Mouse (Mus musculus) erythroblast, embryonic 14.5 days (primary cell): Measurements from ENCODE around the gene Olfr603. TPM values are rescaled to one million over a fixed set of nuclear protein-coding genes. Genes with fewer than 3 reads are reported as not detected.
"Not testable (repeated sequence)": the region's sequence is repeated elsewhere in the genome, so short reads cannot be mapped to it uniquely, and the experiment has no call there.

Source experiments
- H3K27me3 ChIP-seq: 2 replicates; pipeline ENCODE4 v1.6.1; 2012; ENCODE audit warnings: inconsistent platforms; ENCODE audit not compliant: control insufficient read depth
- H3K36me3 ChIP-seq: 2 replicates; pipeline ENCODE4 v1.6.1; 2012; ENCODE audit warnings: mild to moderate bottlenecking, inconsistent platforms; ENCODE audit not compliant: control insufficient read depth
- H3K4me1 ChIP-seq: 2 replicates; pipeline ENCODE4 v1.6.1; 2012; ENCODE audit warnings: inconsistent platforms; ENCODE audit not compliant: control insufficient read depth
- H3K4me3 ChIP-seq: replicated peaks from 2 replicates; pipeline ENCODE3; 2012; ENCODE audit warnings: moderate library complexity, mild to moderate bottlenecking, inconsistent platforms
- H3K9me3 ChIP-seq: 2 replicates; pipeline ENCODE4 v1.6.1; 2012; ENCODE audit warnings: low read length, inconsistent platforms, mixed read lengths; ENCODE audit not compliant: control insufficient read depth
- GATA1 ChIP-seq: IDR thresholded peaks from 2 replicates; pipeline ENCODE4 v1.6.1; 2012; ENCODE audit warnings: low read length, inconsistent platforms, mixed read lengths
- TAL1 ChIP-seq: IDR thresholded peaks from 3 replicates; pipeline ENCODE4 v1.6.1; 2012; ENCODE audit warnings: low read length, inconsistent platforms, mixed read lengths
- polyA plus RNA-seq: library from polyadenylated mRNA; stranded (reverse); fragments of >175 nt; gene quantifications from 2 replicates; pipeline ENCODE4 v1.2.3, GENCODE M21; 2012

The Olfr603 gene
- polyA plus RNA-seq: not detected in 2 replicates

DNA sequence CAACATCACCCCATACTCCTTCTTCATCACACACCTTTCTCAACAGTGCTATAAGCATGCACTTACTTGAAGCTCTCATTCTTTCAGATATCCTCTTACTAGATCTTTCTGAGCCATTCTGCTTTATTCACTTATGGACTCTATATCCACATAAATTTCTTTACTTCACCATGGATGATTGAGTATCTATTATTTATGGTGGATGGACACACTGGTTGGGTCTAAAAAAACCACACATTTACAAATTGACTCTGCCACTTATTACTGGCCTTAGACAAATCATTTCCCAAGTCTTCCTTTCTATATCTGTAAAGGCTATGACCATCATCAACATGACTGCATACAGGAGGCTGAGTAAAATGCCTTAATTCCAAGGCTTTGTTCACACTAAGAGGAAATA, at the start of gene Olfr603:
Gene Olfr603, minus strand, starts transcription at position 101 of the 400 bp plus-strand sequence.
- Histone ChIP-seq H3K9me3 (no peaks in the 10 kb centered on the region), H3K36me3 (no peaks in the 10 kb centered on the region), H3K4me1 (no peaks in the 10 kb centered on the region), H3K27me3 (no peaks in the 10 kb centered on the region), H3K4me3 (no peak within 1 kb of the TSS)
- no peak for TF ChIP-seq TAL1
- TF ChIP-seq GATA1: no peak

DNA sequence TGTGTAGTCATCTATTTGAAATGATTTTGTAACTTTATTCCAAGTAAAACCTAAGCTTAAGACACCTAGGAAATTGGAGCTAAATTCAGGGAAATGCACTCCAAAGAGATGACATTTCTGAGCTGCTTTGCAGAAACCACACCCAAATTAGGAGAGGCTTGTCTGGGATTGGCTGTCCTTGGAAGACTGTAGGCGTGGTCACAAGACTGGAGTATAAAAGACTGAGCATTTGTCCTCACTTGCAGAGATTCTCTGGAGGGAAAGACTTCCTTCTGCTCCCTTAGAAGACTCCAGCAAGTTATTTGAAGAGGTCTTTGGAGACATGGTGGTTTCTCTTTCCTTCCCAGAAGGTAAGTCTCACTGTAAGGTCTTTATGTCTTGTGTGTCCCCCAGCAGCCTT, 28.8 kb upstream of the Olfr603 start, which contains the start of gene Usp17lc:
Gene Usp17lc, plus strand, starts transcription at position 301 of the 400 bp plus-strand sequence.
- H3K9me3 ChIP-seq, H3K27me3 ChIP-seq, H3K4me1 ChIP-seq, H3K36me3 ChIP-seq, H3K4me3 ChIP-seq: not testable (repeated sequence)

DNA sequence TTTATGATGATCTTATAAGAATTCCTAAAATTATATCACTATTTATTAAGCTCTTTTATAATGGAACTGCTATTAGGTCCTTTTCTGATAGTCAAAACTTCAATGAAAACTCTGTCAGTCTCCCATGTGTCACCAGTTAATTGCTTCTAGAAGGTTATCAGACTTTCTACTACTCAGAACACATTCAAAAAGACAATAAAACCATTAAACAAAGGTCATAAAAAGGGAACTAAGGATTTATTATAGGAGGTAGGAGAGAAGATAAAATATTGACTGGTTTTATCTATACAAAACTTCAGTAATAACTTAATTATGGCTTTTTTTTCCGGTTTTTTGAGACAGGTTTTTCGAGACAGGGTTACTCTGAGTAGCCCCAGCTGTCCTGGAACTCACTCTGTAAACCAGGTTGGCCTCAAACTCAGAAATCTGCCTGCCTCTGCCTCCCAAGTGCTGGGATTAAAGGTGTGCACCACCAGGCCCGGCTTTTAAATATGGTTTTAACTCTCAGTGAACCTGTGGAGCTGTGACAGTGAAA, 20.6 kb upstream of the Olfr603 start:
- not testable (repeated sequence) for H3K4me1 ChIP-seq, H3K9me3 ChIP-seq, H3K36me3 ChIP-seq, H3K4me3 ChIP-seq, H3K27me3 ChIP-seq

DNA sequence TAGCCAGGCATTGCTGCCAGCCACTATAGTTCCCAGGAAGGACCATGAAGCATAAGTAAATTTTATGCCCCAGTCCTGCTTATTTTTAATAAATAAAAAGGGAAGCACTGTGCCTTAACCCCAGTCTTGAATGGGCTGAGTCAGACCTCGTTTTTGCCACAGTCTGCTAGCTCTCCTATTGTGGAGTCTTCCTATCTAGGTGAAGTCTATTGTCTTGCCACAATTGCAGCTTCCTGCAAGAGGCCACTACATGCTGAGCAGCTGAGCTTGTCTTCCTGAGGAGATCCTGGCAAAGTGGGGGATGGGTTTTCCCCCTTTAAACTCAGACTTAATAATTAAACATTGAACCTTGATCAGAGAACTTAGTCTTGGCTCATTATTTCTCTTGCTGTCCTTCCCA, 13.0 kb upstream of the Olfr603 start:
- Histone ChIP-seq H3K9me3 (no peaks in the 10 kb centered on the region), H3K27me3 (no peaks in the 10 kb centered on the region)
- TF ChIP-seq TAL1: no peak
- no peak for TF ChIP-seq GATA1

DNA sequence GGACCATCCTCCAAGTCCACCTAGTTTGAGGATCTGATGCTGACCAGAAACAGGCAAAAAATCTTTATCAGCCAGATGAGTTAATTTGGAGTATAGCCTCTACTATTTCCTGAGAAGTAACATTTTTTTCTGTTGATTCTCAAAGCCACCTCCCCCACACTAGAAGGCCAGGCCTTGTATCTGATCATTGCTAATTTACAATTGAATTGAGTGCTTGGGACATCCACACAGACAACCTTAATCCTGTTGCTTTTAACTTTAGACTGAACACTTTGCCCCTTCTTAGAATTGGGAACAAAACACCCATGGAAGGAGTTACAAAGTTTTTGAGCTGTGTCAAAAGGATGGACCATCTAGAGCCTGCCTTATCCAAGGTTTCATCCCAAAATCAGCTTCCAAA, 11.8 kb upstream of the Olfr603 start:
- TF ChIP-seq TAL1 (no peak), GATA1 (no peak)
- Histone ChIP-seq H3K4me1 (no peaks in the 10 kb centered on the region), H3K9me3 (no peaks in the 10 kb centered on the region), H3K4me3 (no peak overlapping the region), H3K27me3 (no peaks in the 10 kb centered on the region), H3K36me3 (no peaks in the 10 kb centered on the region)

More for the DNA sequence above, 13.0 kb upstream of the Olfr603 start:
- H3K4me3 ChIP-seq: no peak overlapping the region
- no peaks in the 10 kb centered on the region for H3K4me1 ChIP-seq
- H3K36me3 ChIP-seq: no peaks in the 10 kb centered on the region

DNA sequence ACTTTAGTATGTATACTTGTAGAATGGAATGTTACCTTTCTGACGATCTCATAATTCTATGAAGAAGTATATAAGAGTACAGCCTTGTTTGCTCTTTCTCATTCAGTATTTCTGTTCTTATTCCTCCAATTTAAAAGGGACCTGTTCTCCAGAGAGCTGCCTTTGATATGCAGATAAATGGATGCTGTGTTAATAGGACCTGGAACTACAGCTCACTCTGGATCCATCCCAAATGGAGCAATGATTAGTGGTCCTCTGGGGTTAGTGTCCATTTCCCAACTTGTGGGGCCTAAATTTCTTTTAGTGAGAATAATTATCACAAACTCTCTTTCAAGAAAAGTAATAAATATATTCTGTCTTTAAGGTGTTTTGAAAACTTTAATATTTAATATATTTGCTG, 23.4 kb downstream of the Olfr603 start, which contains the start of gene Olfr601:
Gene Olfr601, minus strand, starts transcription at position 101 of the 400 bp plus-strand sequence.
- H3K9me3 ChIP-seq: peaks cover 8% of the 10 kb centered on the region
- TF ChIP-seq TAL1 (no peak), GATA1 (no peak)
- no peak within 1 kb of the TSS for H3K4me3 ChIP-seq
- H3K4me1 ChIP-seq: no peaks in the 10 kb centered on the region
- H3K36me3 ChIP-seq: no peaks in the 10 kb centered on the region
- no peaks in the 10 kb centered on the region for H3K27me3 ChIP-seq

DNA sequence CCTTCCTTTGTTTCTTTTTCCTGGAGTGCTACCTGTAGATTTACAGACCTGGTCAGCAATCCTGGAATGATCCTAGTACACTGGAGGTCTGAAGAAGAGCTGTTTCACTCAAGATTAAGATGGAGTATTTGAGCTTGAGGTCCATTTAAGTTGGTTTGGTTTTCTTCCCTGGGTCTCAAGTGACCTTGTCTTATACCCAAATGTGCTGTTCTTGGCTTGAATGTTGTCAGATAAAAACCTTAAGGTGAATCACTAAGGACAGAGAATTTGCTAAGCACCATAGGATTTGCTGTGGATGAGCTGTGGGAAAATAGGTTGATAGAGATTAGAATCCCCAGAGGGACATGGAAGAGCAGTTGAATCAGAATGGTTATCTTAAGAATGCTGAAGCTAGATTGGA, 36.4 kb downstream of the Olfr603 start, which contains the start of gene Olfr600:
Gene Olfr600, minus strand, starts transcription at position 101 of the 400 bp plus-strand sequence.
- TF ChIP-seq TAL1: no peak
- no peak for TF ChIP-seq GATA1

DNA sequence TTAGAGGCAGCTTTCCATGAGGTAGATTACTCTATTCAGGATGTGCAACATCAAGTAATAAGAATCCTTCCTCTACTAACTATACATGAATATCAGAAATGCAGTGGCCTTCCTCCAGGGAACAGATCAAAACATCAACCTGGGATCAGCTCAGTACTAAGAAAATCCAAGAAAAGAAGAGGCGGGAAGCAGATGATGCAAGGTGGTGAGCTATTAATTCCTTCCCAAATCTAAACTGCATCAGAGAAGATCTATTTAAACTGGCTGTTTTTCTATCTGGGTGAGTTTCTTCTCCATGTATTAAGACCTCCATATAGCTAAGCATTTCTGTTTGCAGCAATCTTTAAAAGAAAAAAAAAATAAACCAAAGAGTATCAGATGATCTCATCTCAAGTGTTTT, 50.4 kb downstream of the Olfr603 start, which contains the start of gene Olfr599:
Gene Olfr599, plus strand, starts transcription at position 301 of the 400 bp plus-strand sequence.
- Histone ChIP-seq H3K36me3 (no peaks in the 10 kb centered on the region), H3K4me3 (no peak within 1 kb of the TSS), H3K27me3 (no peaks in the 10 kb centered on the region), H3K9me3 (no peaks in the 10 kb centered on the region), H3K4me1 (no peaks in the 10 kb centered on the region)
- TF ChIP-seq TAL1 (no peak), GATA1 (no peak)

More for the DNA sequence above, 36.4 kb downstream of the Olfr603 start, which contains the start of gene Olfr600:
- Histone ChIP-seq H3K9me3 (no peaks in the 10 kb centered on the region), H3K4me3 (no peak within 1 kb of the TSS), H3K4me1 (no peaks in the 10 kb centered on the region), H3K27me3 (no peaks in the 10 kb centered on the region), H3K36me3 (no peaks in the 10 kb centered on the region)

Other genes with a start within 250 kb of the Olfr603 start
- gene Olfr588-ps1, start 245.3 kb downstream of the Olfr603 start, polyA plus RNA-seq: not detected in 2 replicates
- gene Olfr589, start 229.8 kb downstream of the Olfr603 start, polyA plus RNA-seq: not detected in 2 replicates
- not detected in 2 replicates for gene Olfr591, start 207.8 kb downstream of the Olfr603 start, polyA plus RNA-seq
- gene Olfr592, start 201.4 kb downstream of the Olfr603 start, polyA plus RNA-seq: not detected in 2 replicates
- gene Olfr593, start 174.3 kb downstream of the Olfr603 start, polyA plus RNA-seq: not detected in 2 replicates
- 0.02 TPM in 1 of 2 replicates, not detected in the other for gene Olfr594, start 169.2 kb downstream of the Olfr603 start, polyA plus RNA-seq
- gene Usp17ld, start 133.7 kb downstream of the Olfr603 start, polyA plus RNA-seq: not detected in 2 replicates
- not detected in 2 replicates for gene Olfr596, start 80.5 kb downstream of the Olfr603 start, polyA plus RNA-seq
- not detected in 2 replicates for gene Olfr597, start 69.9 kb downstream of the Olfr603 start, polyA plus RNA-seq
- 0.04 TPM in 1 of 2 replicates, not detected in the other for gene Olfr598, start 62.6 kb downstream of the Olfr603 start, polyA plus RNA-seq
- not detected in 2 replicates for gene Olfr599, start 50.3 kb downstream of the Olfr603 start, polyA plus RNA-seq
- gene Olfr600, start 36.5 kb downstream of the Olfr603 start, polyA plus RNA-seq: not detected in 2 replicates
- gene Olfr601, start 23.5 kb downstream of the Olfr603 start, polyA plus RNA-seq: not detected in 2 replicates
- not detected in 2 replicates for gene Usp17lc, start 28.9 kb upstream of the Olfr603 start, polyA plus RNA-seq
- gene Olfr605, start 59.3 kb upstream of the Olfr603 start, polyA plus RNA-seq: not detected in 2 replicates
- not detected in 2 replicates for gene Olfr606, start 62.9 kb upstream of the Olfr603 start, polyA plus RNA-seq
- not detected in 2 replicates for gene Olfr607, start 78.0 kb upstream of the Olfr603 start, polyA plus RNA-seq
- not detected in 2 replicates for gene Olfr608, start 83.7 kb upstream of the Olfr603 start, polyA plus RNA-seq
- not detected in 2 replicates for gene Olfr609, start 111.9 kb upstream of the Olfr603 start, polyA plus RNA-seq
- gene Olfr610, start 125.9 kb upstream of the Olfr603 start, polyA plus RNA-seq: not detected in 2 replicates
- gene Olfr611, start 134.7 kb upstream of the Olfr603 start, polyA plus RNA-seq: not detected in 2 replicates
- not detected in 2 replicates for gene Olfr612, start 156.5 kb upstream of the Olfr603 start, polyA plus RNA-seq
- gene Olfr613, start 161.9 kb upstream of the Olfr603 start, polyA plus RNA-seq: not detected in 2 replicates
- not detected in 2 replicates for gene Olfr615, start 169.9 kb upstream of the Olfr603 start, polyA plus RNA-seq
- gene Olfr616, start 183.0 kb upstream of the Olfr603 start, polyA plus RNA-seq: not detected in 2 replicates
- gene Olfr617, start 186.9 kb upstream of the Olfr603 start, polyA plus RNA-seq: not detected in 2 replicates
- gene Olfr618, start 203.9 kb upstream of the Olfr603 start, polyA plus RNA-seq: not detected in 2 replicates
- gene Olfr619, start 214.4 kb upstream of the Olfr603 start, polyA plus RNA-seq: not detected in 2 replicates
- gene Olfr620, start 226.4 kb upstream of the Olfr603 start, polyA plus RNA-seq: not detected in 2 replicates